Mouse (Mus musculus) T-cell, adult 66 days (primary cell): Measurements from ENCODE around the gene Cfap97. TPM values are rescaled to one million over a fixed set of nuclear protein-coding genes. Genes with fewer than 3 reads are reported as not detected.

Source experiments
- total RNA-seq, 2 experiments: library from RNA; stranded (reverse); gene quantifications; 3 replicates in 1 of 2; 4 replicates in 1 of 2; pipeline ENCODE4 v1.2.4; 2023

Cfap97 gene
- 10 to 100 TPM; 21.6 to 22.5 TPM for total RNA-seq

GRCm38 (mm10) chr8:46151202-46152062 lies at the start of gene Cfap97:
Gene Cfap97, plus strand, starts transcription at chr8:46151771.

GRCm38 (mm10) chr8:46152064-46153031 lies 777 bp downstream of the Cfap97 start, which contains the start of gene Snx25:
Gene Snx25, minus strand, starts transcription at chr8:46152159.

GRCm38 (mm10) chr8:46210404-46211315 lies 59.1 kb downstream of the Cfap97 start, which contains the start of gene Slc25a4:
Gene Slc25a4, minus strand, starts transcription at chr8:46211284.

Other genes with a start within 250 kb of the Cfap97 start
- gene Ccdc110, start 217.2 kb upstream of the Cfap97 start, total RNA-seq: not detected
- gene 1700029J07Rik, start 176.5 kb upstream of the Cfap97 start, total RNA-seq: 1 to 10 TPM; 1.4 to 1.6 TPM
- 10 to 100 TPM; 13.6 to 17.2 TPM for gene Ufsp2, start 176.2 kb upstream of the Cfap97 start, total RNA-seq
- not detected for gene Lrp2bp, start 152.5 kb upstream of the Cfap97 start, total RNA-seq
- gene Ankrd37, start 146.1 kb upstream of the Cfap97 start, total RNA-seq: 1 to 10 TPM; 5.0 to 8.2 TPM
- 10 to 100 TPM; 23.4 to 24.0 TPM for gene Snx25, start 388 bp downstream of the Cfap97 start, total RNA-seq
- 10 to 100 TPM; 67.5 to 70.4 TPM for gene Slc25a4, start 59.5 kb downstream of the Cfap97 start, total RNA-seq
- gene Helt, start 142.9 kb downstream of the Cfap97 start, total RNA-seq: not detected